Mouse (Mus musculus): Measurements from ENCODE around the gene Sbk1. TPM values are rescaled to one million over a fixed set of nuclear protein-coding genes. Genes with fewer than 3 reads are reported as not detected.
"Not testable (repeated sequence)": the region's sequence is repeated elsewhere in the genome, so short reads cannot be mapped to it uniquely, and the experiment has no call there.

Gene Sbk1
- polyA plus RNA-seq, 1 experiment from 2014 or later = 1.5 TPM

- 69% methylated on average over 16 of the region's 16 CpGs for WGBS (ENCODE audit: insufficient replicate concordance)
- no peak overlapping the region for H3K4me2 ChIP-seq (ENCODE audit: low read depth, low read length)
- H3K27ac ChIP-seq (ENCODE audit: low read length) = no peak overlapping the region
- H3K4me1 ChIP-seq (ENCODE audit: control insufficient read depth, low read depth, low read length) = peaks cover 17% of the 10 kb centered on the region
- no peak overlapping the region for H3K9ac ChIP-seq (ENCODE audit: low read depth, low read length)
- no peaks in the 10 kb centered on the region for H3K9me3 ChIP-seq (replicated peaks; ENCODE audit: control insufficient read depth, low read length)
- no peaks in the 10 kb centered on the region for H3K36me3 ChIP-seq (ENCODE audit: control insufficient read depth, insufficient read depth)
- ATAC-seq (ENCODE audit: low read depth) = no peak
- H3K4me3 ChIP-seq (ENCODE audit: low read depth, low read length) = no peak overlapping the region
- no peaks in the 10 kb centered on the region for H3K27me3 ChIP-seq (ENCODE audit: control insufficient read depth, insufficient read depth, low read depth, low read length)
These were observed 9.7 kb downstream of the Sbk1 start for GRCm38 (mm10) chr7:126281876-126282682.

- not testable (repeated sequence) for H3K27ac ChIP-seq (ENCODE audit: low read length); ATAC-seq (ENCODE audit: low read depth); H3K9me3 ChIP-seq (replicated peaks; ENCODE audit: control insufficient read depth, low read length); H3K9ac ChIP-seq (ENCODE audit: low read depth, low read length); H3K4me3 ChIP-seq (ENCODE audit: low read depth, low read length); H3K4me2 ChIP-seq (ENCODE audit: low read depth, low read length); H3K36me3 ChIP-seq (ENCODE audit: control insufficient read depth, insufficient read depth); H3K27me3 ChIP-seq (ENCODE audit: control insufficient read depth, insufficient read depth, low read depth, low read length)
- H3K4me1 ChIP-seq (ENCODE audit: control insufficient read depth, low read depth, low read length) = peaks cover 17% of the 10 kb centered on the region
- WGBS (ENCODE audit: insufficient replicate concordance) = 36% methylated on average over 7 of the region's 8 CpGs
These were observed 10.2 kb downstream of the Sbk1 start for GRCm38 (mm10) chr7:126282683-126282990.

DNA sequence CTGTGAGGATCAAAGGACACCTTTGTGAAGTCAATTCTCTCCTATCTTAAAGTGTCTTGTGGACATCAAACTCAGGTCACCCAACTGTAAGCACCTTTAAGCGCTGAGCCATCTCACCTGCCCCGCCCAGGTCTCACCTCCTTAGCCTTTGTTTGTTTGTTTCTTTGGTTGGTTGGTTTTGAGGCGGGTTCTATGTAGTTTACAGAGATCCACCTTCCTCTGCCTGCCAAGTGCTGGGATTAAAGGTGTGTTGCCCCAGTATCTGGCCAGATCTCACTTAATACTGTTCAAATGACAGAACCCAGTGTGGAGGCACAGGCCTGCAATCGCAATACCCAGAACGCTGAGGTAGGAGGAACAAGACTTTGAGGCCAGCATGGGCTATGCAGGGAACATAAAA lies 11.6 kb downstream of the Sbk1 start:
- Histone ChIP-seq H3K27ac (ENCODE audit: low read length) (no peak overlapping the region), H3K4me3 (ENCODE audit: low read depth, low read length) (no peak overlapping the region), H3K36me3 (ENCODE audit: control insufficient read depth, insufficient read depth) (no peaks in the 10 kb centered on the region), H3K4me2 (ENCODE audit: low read depth, low read length) (no peak overlapping the region), H3K9ac (ENCODE audit: low read depth, low read length) (no peak overlapping the region), H3K27me3 (ENCODE audit: control insufficient read depth, insufficient read depth, low read depth, low read length) (no peaks in the 10 kb centered on the region), H3K9me3 (replicated peaks; ENCODE audit: control insufficient read depth, low read length) (no peaks in the 10 kb centered on the region), H3K4me1 (ENCODE audit: control insufficient read depth, low read depth, low read length) (peaks cover 17% of the 10 kb centered on the region)
- WGBS (ENCODE audit: insufficient replicate concordance) = 77% methylated on average over 5 of the region's 5 CpGs
- no peak for ATAC-seq (ENCODE audit: low read depth)

DNA sequence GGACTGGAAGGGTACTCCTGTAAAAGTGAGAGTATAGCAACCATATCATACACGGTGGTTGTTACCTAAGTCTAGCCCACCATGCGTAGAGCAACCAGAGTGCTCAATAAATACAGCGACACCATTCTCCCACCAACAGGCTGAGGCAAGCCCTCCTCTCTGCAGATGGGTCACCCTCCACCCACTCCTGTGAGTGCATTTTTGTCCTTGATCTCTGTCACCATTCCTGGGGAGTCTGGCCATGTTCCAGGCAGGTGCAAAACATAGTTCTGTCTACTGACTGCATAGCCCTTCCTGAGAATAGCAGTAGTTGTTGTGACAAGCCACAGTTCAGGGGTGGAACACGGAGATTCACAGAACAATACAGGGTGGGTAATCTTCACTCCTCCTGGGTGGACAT lies 12.0 kb downstream of the Sbk1 start:
- H3K4me3 ChIP-seq (ENCODE audit: low read depth, low read length) = no peak overlapping the region
- no peak overlapping the region for H3K27ac ChIP-seq (ENCODE audit: low read length)
- H3K9ac ChIP-seq (ENCODE audit: low read depth, low read length) = no peak overlapping the region
- no peaks in the 10 kb centered on the region for H3K36me3 ChIP-seq (ENCODE audit: control insufficient read depth, insufficient read depth)
- no peaks in the 10 kb centered on the region for H3K27me3 ChIP-seq (ENCODE audit: control insufficient read depth, insufficient read depth, low read depth, low read length)
- no peaks in the 10 kb centered on the region for H3K9me3 ChIP-seq (replicated peaks; ENCODE audit: control insufficient read depth, low read length)
- WGBS (ENCODE audit: insufficient replicate concordance) = 66% methylated on average over 4 of the region's 4 CpGs
- peaks cover 17% of the 10 kb centered on the region for H3K4me1 ChIP-seq (ENCODE audit: control insufficient read depth, low read depth, low read length)
- 0 out of 2 replicates have a peak, but pooled peaks have one; percentile 20 for ATAC-seq (ENCODE audit: low read depth)
- no peak overlapping the region for H3K4me2 ChIP-seq (ENCODE audit: low read depth, low read length)

GRCm38 (mm10) chr7:126284865-126285264 lies 12.4 kb downstream of the Sbk1 start:
- Histone ChIP-seq H3K27me3 (ENCODE audit: control insufficient read depth, insufficient read depth, low read depth, low read length) (no peaks in the 10 kb centered on the region), H3K27ac (ENCODE audit: low read length) (no peak overlapping the region), H3K36me3 (ENCODE audit: control insufficient read depth, insufficient read depth) (no peaks in the 10 kb centered on the region), H3K9me3 (replicated peaks; ENCODE audit: control insufficient read depth, low read length) (no peaks in the 10 kb centered on the region), H3K4me1 (ENCODE audit: control insufficient read depth, low read depth, low read length) (peaks cover 17% of the 10 kb centered on the region), H3K4me2 (ENCODE audit: low read depth, low read length) (no peak overlapping the region; the same call in 1 of the 2 replicates), H3K4me3 (ENCODE audit: low read depth, low read length) (no peak overlapping the region), H3K9ac (ENCODE audit: low read depth, low read length) (no peak overlapping the region)
- ATAC-seq (ENCODE audit: low read depth) = peak; percentile 48
- WGBS (ENCODE audit: insufficient replicate concordance) = 30% methylated on average over 4 of the region's 4 CpGs

DNA sequence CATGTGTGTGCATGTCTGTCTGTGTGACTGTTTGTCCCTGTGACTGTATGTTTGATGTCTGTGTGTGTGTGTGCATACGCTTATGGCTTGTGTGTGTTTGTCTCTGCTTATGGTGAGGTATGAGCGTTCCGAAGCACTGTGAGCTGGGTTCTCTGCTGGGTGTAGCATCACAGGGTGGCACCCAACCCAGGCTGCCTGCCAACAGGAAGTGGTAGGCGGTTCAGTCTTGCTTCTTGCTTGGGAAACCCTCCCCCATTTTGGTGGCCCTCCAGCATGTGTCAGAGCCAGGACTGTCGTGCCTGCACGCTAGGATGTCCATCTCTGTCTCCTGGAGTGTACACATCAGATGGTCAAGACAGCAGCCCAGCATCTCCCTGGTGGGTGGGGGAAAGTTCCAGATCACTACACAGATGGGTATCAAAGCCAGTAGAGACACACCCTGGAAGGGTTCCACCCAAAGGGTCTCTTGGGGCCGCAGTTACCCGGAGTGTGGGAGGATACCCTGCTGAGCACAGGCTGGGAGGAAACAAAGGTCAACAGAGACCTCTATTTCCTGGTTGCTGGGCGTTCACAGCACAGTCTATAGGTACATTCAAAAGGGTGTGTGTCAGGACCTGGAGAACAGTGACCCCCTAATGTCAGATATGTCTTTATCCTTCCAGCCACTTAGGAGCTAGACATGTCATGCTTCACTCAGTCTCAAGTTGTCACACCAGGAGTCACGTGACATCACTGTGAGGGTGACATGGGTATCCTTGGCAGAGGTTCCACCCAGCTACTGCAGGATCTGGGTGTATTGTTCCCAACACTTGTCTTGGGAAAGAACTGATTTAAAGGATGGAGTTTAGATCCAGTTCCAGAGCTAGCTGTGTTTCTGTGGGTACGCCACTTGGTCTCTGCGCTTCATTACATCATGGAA lies 13.1 kb downstream of the Sbk1 start:
- Histone ChIP-seq H3K4me1 (ENCODE audit: control insufficient read depth, low read depth, low read length) (peaks cover 17% of the 10 kb centered on the region), H3K27me3 (ENCODE audit: control insufficient read depth, insufficient read depth, low read depth, low read length) (no peaks in the 10 kb centered on the region), H3K9me3 (replicated peaks; ENCODE audit: control insufficient read depth, low read length) (no peaks in the 10 kb centered on the region), H3K36me3 (ENCODE audit: control insufficient read depth, insufficient read depth) (no peaks in the 10 kb centered on the region), H3K4me3 (ENCODE audit: low read depth, low read length) (no peak overlapping the region), H3K9ac (ENCODE audit: low read depth, low read length) (no peak overlapping the region), H3K4me2 (ENCODE audit: low read depth, low read length) (no peak overlapping the region; the same call in 1 of the 2 replicates), H3K27ac (ENCODE audit: low read length) (no peak overlapping the region)
- peak; percentile 30; the same call in 1 of the 2 replicates for ATAC-seq (ENCODE audit: low read depth)
- 47% methylated on average over 12 of the region's 12 CpGs for WGBS (ENCODE audit: insufficient replicate concordance)

DNA sequence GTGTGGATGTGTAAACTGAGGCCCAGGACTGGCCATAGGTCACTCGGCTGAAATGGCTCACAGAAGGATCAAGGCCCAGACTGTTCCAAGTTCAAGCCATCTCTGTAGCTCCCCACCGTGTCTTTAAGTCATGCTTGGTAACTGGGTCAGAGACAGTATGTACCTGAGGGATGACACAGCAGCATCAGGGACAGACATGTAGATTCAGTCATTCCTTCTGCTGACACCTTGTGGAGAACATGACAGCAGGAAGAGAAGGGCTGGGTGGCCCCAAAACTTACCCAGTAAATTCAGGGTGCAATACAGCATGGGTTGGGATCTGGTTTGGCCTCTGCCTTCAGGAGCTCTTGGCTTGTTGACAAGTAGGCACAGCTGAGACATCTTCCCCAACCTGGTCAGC lies 13.9 kb downstream of the Sbk1 start:
- no peak for ATAC-seq (ENCODE audit: low read depth)
- Histone ChIP-seq H3K9ac (ENCODE audit: low read depth, low read length) (no peak overlapping the region), H3K27ac (ENCODE audit: low read length) (no peak overlapping the region), H3K4me1 (ENCODE audit: control insufficient read depth, low read depth, low read length) (peaks cover 17% of the 10 kb centered on the region), H3K4me3 (ENCODE audit: low read depth, low read length) (no peak overlapping the region), H3K4me2 (ENCODE audit: low read depth, low read length) (no peak overlapping the region), H3K36me3 (ENCODE audit: control insufficient read depth, insufficient read depth) (no peaks in the 10 kb centered on the region), H3K9me3 (replicated peaks; ENCODE audit: control insufficient read depth, low read length) (no peaks in the 10 kb centered on the region), H3K27me3 (ENCODE audit: control insufficient read depth, insufficient read depth, low read depth, low read length) (no peaks in the 10 kb centered on the region)
- 73% methylated on average over 2 of the region's 2 CpGs for WGBS (ENCODE audit: insufficient replicate concordance)

- Histone ChIP-seq H3K36me3 (ENCODE audit: control insufficient read depth, insufficient read depth) (no peaks in the 10 kb centered on the region), H3K27me3 (ENCODE audit: control insufficient read depth, insufficient read depth, low read depth, low read length) (no peaks in the 10 kb centered on the region), H3K9me3 (replicated peaks; ENCODE audit: control insufficient read depth, low read length) (no peaks in the 10 kb centered on the region), H3K4me1 (ENCODE audit: control insufficient read depth, low read depth, low read length) (peaks cover 17% of the 10 kb centered on the region), H3K27ac (ENCODE audit: low read length) (no peak overlapping the region), H3K4me3 (ENCODE audit: low read depth, low read length) (no peak overlapping the region), H3K4me2 (ENCODE audit: low read depth, low read length) (no peak overlapping the region), H3K9ac (ENCODE audit: low read depth, low read length) (no peak overlapping the region)
- WGBS (ENCODE audit: insufficient replicate concordance) = 33% methylated on average over 10 of the region's 10 CpGs
- ATAC-seq (ENCODE audit: low read depth) = no peak
These were observed 15.2 kb downstream of the Sbk1 start for GRCm38 (mm10) chr7:126287493-126288103.

All from liver, embryonic 16.5 days (tissue).